Mouse (Mus musculus): ENCODE data around the gene C1ql4. TPM values are rescaled to one million over a fixed set of nuclear protein-coding genes. Genes with fewer than 3 reads are reported as not detected.

C1ql4 gene
- total RNA-seq, 2 experiments from 2014 or later, result not detected

DNA sequence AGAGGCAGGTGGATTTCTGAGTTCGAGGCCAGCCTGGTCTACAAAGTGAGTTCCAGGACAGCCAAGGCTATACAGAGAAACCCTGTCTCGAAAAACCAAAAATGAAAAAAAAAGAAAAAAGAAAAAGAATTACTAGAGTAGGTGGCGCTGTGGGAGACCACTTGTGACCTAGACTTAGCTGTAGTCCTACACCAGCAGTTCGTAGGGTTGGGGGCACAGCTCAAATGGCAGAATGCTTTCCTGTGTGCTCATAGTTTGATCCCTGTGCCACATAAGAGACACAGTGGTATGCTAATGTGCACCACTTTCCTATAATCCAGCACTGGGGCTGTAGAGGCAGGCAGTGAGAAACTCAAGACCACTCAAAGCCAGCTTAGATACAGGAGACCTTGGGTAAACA, 48.3 kb downstream of the C1ql4 start:
- H3K27ac ChIP-seq, result no peak overlapping the region
- TF ChIP-seq CTCF (IDR thresholded peaks at IDR 0.05), result no peak
- no peak for DNase-seq (ENCODE audit: extremely low spot score in 1 of 2, low spot score in 2 of 2)
- H3K4me3 ChIP-seq, result no peak overlapping the region
- intact Hi-C loops (cut with DNase I), result no loop called here

DNA sequence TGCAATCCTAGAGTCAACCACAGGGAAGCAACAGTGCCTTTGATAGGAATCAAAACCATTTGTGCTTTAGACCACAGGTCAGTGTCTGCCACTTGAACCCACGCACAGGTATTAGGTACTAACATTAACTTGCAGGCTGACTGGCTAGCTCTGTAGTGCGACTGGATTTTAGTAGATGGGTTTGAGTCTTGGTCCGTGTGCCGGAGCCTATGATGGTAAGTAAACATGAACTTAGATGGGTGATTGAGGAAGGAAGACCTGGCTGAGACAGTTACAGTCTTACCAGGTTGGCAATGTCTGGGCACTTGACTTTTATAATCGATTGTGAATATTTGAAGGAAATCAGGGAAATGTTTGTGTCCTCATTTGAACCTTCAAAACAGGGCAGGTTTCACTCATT, 48.8 kb downstream of the C1ql4 start:
- no peak for TF ChIP-seq CTCF (IDR thresholded peaks at IDR 0.05)
- DNase-seq (ENCODE audit: extremely low spot score in 1 of 2, low spot score in 2 of 2), result no peak
- Histone ChIP-seq H3K4me3 (no peak overlapping the region), H3K27ac (no peak overlapping the region)
- intact Hi-C loops (cut with DNase I), result no loop called here

DNA sequence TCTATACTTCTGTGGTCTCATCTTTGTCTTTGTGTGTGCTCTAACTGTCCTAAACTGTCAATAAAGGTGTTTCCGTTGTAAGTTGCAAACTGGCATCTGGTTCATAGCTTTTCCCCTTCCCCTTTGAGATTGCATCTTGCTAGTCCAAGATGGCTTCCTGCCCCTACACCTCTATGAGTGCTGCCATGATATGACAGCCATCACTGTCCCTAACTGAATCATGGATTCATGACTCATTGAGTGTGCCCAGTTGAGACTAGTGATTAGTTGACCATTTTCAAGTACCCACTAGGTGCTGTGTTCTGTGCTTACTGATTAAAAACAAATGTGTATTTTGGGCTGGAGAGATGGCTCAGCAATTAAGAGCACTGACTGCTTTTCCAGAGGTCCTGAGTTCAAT, 49.6 kb downstream of the C1ql4 start:
- intact Hi-C loops (cut with DNase I), result no loop called here
- Histone ChIP-seq H3K4me3 (no peak overlapping the region), H3K27ac (no peak overlapping the region)
- DNase-seq (ENCODE audit: extremely low spot score in 1 of 2, low spot score in 2 of 2), result no peak
- no peak for TF ChIP-seq CTCF (IDR thresholded peaks at IDR 0.05)

DNA sequence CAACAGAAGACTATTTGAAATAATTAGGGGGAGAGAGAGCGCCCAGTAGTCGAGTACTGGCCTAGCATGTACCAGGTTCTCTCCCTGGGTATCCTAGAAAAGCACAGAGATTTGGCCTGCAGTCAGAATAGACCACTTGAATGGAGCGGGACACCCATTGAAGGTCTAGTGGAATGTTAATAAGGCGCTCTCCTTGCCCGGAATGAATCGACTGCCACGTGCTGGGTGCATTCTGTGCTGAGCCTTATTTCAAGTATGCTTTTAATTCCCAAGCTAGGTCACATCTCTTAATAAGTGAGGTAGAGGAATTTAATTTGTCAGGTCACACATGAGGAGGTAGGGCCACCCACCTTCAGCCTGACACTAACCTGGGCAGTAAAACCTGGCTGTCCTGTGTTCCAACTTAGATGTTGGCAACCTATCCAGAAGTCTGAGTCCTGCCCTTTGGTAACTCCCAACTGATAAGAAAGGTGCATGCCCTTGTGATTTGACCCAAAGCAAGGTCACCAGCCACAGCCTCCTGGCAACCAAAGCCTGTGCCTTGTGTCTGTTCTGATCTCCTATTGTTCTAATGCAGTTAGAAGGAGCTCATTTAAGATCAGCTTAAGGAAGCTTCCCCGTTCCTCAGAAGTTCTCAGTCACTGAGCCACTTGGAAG, 51.2 kb downstream of the C1ql4 start:
- H3K27ac ChIP-seq, result no peak overlapping the region
- intact Hi-C loops (cut with DNase I), result no loop called here
- no peak for TF ChIP-seq CTCF (IDR thresholded peaks at IDR 0.05)
- no peak for DNase-seq (ENCODE audit: extremely low spot score in 1 of 2, low spot score in 2 of 2)
- no peak overlapping the region for H3K4me3 ChIP-seq

DNA sequence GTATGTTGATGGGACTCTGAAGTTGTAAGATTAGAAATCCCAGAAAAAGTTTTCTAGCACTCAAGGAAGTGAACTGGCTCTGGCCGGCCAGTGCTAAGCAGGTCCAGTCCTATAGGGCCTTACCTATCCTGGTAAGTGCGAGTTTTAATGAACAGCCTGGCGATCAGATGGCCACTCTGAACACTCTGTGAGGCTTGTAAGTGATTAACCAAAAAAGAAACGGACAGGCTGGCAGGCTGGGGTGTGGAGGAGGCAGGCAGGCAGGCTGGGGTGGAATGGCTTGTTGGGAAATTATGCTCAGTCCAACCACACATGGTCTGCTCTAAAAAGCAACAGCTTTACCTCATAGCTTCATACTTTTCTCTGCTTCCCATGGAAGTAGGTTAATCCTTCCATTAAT, 52.2 kb downstream of the C1ql4 start:
- intact Hi-C loops (cut with DNase I), result no loop called here
- no peak overlapping the region for H3K4me3 ChIP-seq

More for the DNA sequence above, 52.2 kb downstream of the C1ql4 start:
- DNase-seq (ENCODE audit: extremely low spot score in 1 of 2, low spot score in 2 of 2), result peak in 1 of 2 experiments; percentile 30
- no peak for TF ChIP-seq CTCF (IDR thresholded peaks at IDR 0.05)
- no peak overlapping the region for H3K27ac ChIP-seq

Small RNAs within 50 kb of the gene (microRNA-seq; reads per million reads assigned to microRNA genes)
- gene Mir6960, result 0 reads per million in 2 experiments

Other genes starting within 250 kb of the C1ql4 start
- 100 to 1,000 TPM; 100 to 101 TPM for gene Kmt2d, start 216.6 kb downstream of the C1ql4 start, total RNA-seq (2021)
- 10 to 100 TPM; 11.8 to 12.1 TPM for gene Rhebl1, start 193.3 kb downstream of the C1ql4 start, total RNA-seq (2021)
- gene Dhh, start 189.3 kb downstream of the C1ql4 start, total RNA-seq (2021), result under 1 TPM in 1 of 2 experiments, not detected in 1; 0.28 TPM
- 10 to 100 TPM; 17.8 to 19.1 TPM for gene Lmbr1l, start 169.6 kb downstream of the C1ql4 start, total RNA-seq (2021)
- 100 to 1,000 TPM; 509 to 550 TPM for gene Tuba1b, start 153.3 kb downstream of the C1ql4 start, total RNA-seq (2021)
- gene Gm49450, start 134.3 kb downstream of the C1ql4 start, total RNA-seq (2021), result not detected
- gene Tuba1a, start 134.1 kb downstream of the C1ql4 start, total RNA-seq (2021), result 100 to 1,000 TPM; 817 to 827 TPM
- gene Tuba1c, start 57.9 kb downstream of the C1ql4 start, total RNA-seq (2021), result 10 to 100 TPM; 56.1 to 61.4 TPM
- gene Prph, start 32.6 kb downstream of the C1ql4 start, total RNA-seq (2021), result under 1 TPM; 0.91 to 0.97 TPM
- gene Troap, start 13.2 kb downstream of the C1ql4 start, total RNA-seq (2021), result under 1 TPM in 1 of 2 experiments, not detected in 1; 0.72 TPM
- gene Dnajc22, start 5.4 kb upstream of the C1ql4 start, total RNA-seq (2021), result under 1 TPM in 1 of 2 experiments, not detected in 1; 0.21 TPM
- 10 to 100 TPM; 34.8 to 35.6 TPM for gene Spats2, start 38.1 kb upstream of the C1ql4 start, total RNA-seq (2021)
- 100 to 1,000 TPM; 174 to 180 TPM for gene Kcnh3, start 137.0 kb upstream of the C1ql4 start, total RNA-seq (2021)
- 10 to 100 TPM; 77.3 to 81.0 TPM for gene Mcrs1, start 164.1 kb upstream of the C1ql4 start, total RNA-seq (2021)
- gene Prpf40b, start 207.3 kb upstream of the C1ql4 start, total RNA-seq (2021), result 100 to 1,000 TPM; 111 to 119 TPM
- 1 to 10 TPM; 1.3 to 1.8 TPM for gene Fam186b, start 208.1 kb upstream of the C1ql4 start, total RNA-seq (2021)

All from left cerebral cortex, adult 2 months (tissue).